Mouse (Mus musculus) heart, embryonic 16.5 days (tissue): ENCODE data around the gene Rbfox1. TPM values are rescaled to one million over a fixed set of nuclear protein-coding genes. Genes with fewer than 3 reads are reported as not detected.

Experiments used
- ATAC-seq: fragments of 200-750 bp; cut with Nextera tagmentation; replicated peaks from 2 replicates; pipeline ENCODE4 v1.8.0; 2017; ENCODE audit warnings: moderate number of reproducible peaks; ENCODE audit not compliant: insufficient read depth, low FRiP score; ENCODE audit errors: extremely low read depth
- H3K27ac ChIP-seq: fragments of 300-500 bp; sonication (generic); 2 replicates; pipeline ENCODE4 v1.5.1; 2014; ENCODE audit warnings: mild to moderate bottlenecking, low read length, control low read depth, moderate library complexity
- H3K27me3 ChIP-seq: fragments of 300-500 bp; sonication (generic); 2 replicates; pipeline ENCODE4 v1.6.1; 2014; ENCODE audit warnings: low read length, mixed read lengths; ENCODE audit not compliant: control insufficient read depth, insufficient read depth
- H3K36me3 ChIP-seq: fragments of 300-500 bp; sonication (generic); 2 replicates; pipeline ENCODE4 v1.6.1; 2014; ENCODE audit not compliant: control insufficient read depth, insufficient read depth
- H3K4me1 ChIP-seq: fragments of 300-500 bp; sonication (generic); 2 replicates; pipeline ENCODE4 v1.6.1; 2014; ENCODE audit warnings: low read length, mixed read lengths; ENCODE audit not compliant: control insufficient read depth, insufficient read depth
- H3K4me2 ChIP-seq: fragments of 300-500 bp; sonication (generic); 2 replicates; pipeline ENCODE4 v1.6.1; 2014; ENCODE audit warnings: low read depth, mild to moderate bottlenecking, control low read depth, low read length
- H3K4me3 ChIP-seq: fragments of 300-500 bp; sonication (generic); 2 replicates; pipeline ENCODE4 v1.5.1; 2014; ENCODE audit warnings: mild to moderate bottlenecking, control low read depth, low read length
- H3K9ac ChIP-seq: fragments of 300-500 bp; sonication (generic); 2 replicates; pipeline ENCODE4 v1.6.1; 2014; ENCODE audit warnings: low read length, control low read depth
- H3K9me3 ChIP-seq: fragments of 300-500 bp; sonication (generic); replicated peaks from 2 replicates; pipeline ENCODE4 v1.6.1; 2016; ENCODE audit warnings: low read length; ENCODE audit not compliant: control insufficient read depth
- WGBS: fragments of 180-500 bp; shearing (Covaris S2); extraction: QIAGEN DNeasy Blood & Tissue Kit; methylation state at CpG from one replicate; pipeline ENCODE4 v1.1.7; 2014; 5-methylcytosine and 5-hydroxymethylcytosine counted together
- polyA plus RNA-seq: library from polyadenylated mRNA; unstranded; fragments of >200 nt; fragmentation: Nextera tagmentation; extraction: Ambion mirVana; gene quantifications from 2 replicates; pipeline ENCODE4 v1.2.1, GENCODE M21; 2015

The Rbfox1 gene
- polyA plus RNA-seq, 1 experiment from 2014 or later, result 5.9 TPM

- Histone ChIP-seq H3K9ac (no peak overlapping the region), H3K36me3 (no peaks in the 10 kb centered on the region), H3K27me3 (no peaks in the 10 kb centered on the region), H3K4me3 (no peak overlapping the region), H3K27ac (no peak overlapping the region), H3K9me3 (no peaks in the 10 kb centered on the region), H3K4me1 (no peaks in the 10 kb centered on the region), H3K4me2 (no peak overlapping the region)
- WGBS, result 57% methylated on average over 5 of the region's 5 CpGs
- ATAC-seq, result no peak
Observed at GRCm38 (mm10) chr16:6784144-6784543, 899.0 kb downstream of the Rbfox1 start.

GRCm38 (mm10) chr16:6785026-6785425 is 899.9 kb downstream of the Rbfox1 start:
- Histone ChIP-seq H3K27me3 (no peaks in the 10 kb centered on the region), H3K27ac (no peak overlapping the region), H3K4me3 (no peak overlapping the region), H3K9me3 (no peaks in the 10 kb centered on the region), H3K4me1 (no peaks in the 10 kb centered on the region), H3K9ac (no peak overlapping the region), H3K36me3 (no peaks in the 10 kb centered on the region), H3K4me2 (no peak overlapping the region)
- ATAC-seq, result no peak
- WGBS, result 62% methylated on average over 4 of the region's 4 CpGs

- Histone ChIP-seq H3K36me3 (no peaks in the 10 kb centered on the region), H3K9me3 (no peaks in the 10 kb centered on the region), H3K4me3 (no peak overlapping the region), H3K9ac (no peak overlapping the region), H3K27me3 (no peaks in the 10 kb centered on the region), H3K4me2 (no peak overlapping the region), H3K27ac (no peak overlapping the region), H3K4me1 (no peaks in the 10 kb centered on the region)
- WGBS, result 65% methylated on average over 3 of the region's 3 CpGs
- ATAC-seq, result no peak
Observed at GRCm38 (mm10) chr16:6791218-6791617, 906.1 kb downstream of the Rbfox1 start.

- no peak overlapping the region for H3K9ac ChIP-seq
- H3K27ac ChIP-seq, result no peak overlapping the region
- no peaks in the 10 kb centered on the region for H3K27me3 ChIP-seq
- no peaks in the 10 kb centered on the region for H3K9me3 ChIP-seq
- H3K4me3 ChIP-seq, result no peak overlapping the region
- no peak for ATAC-seq
- H3K4me1 ChIP-seq, result no peaks in the 10 kb centered on the region
- no peak overlapping the region for H3K4me2 ChIP-seq
- no peaks in the 10 kb centered on the region for H3K36me3 ChIP-seq
- 9% methylated on average over 9 of the region's 9 CpGs for whole genome bisulfite sequencing
Observed at GRCm38 (mm10) chr16:6791655-6792054, 906.5 kb downstream of the Rbfox1 start.

GRCm38 (mm10) chr16:6806246-6806645 is 921.1 kb downstream of the Rbfox1 start:
- Histone ChIP-seq H3K27ac (no peak overlapping the region), H3K9ac (no peak overlapping the region), H3K27me3 (no peaks in the 10 kb centered on the region), H3K9me3 (no peaks in the 10 kb centered on the region), H3K4me2 (no peak overlapping the region), H3K36me3 (no peaks in the 10 kb centered on the region), H3K4me1 (no peaks in the 10 kb centered on the region), H3K4me3 (no peak overlapping the region)
- ATAC-seq, result no peak
- WGBS, result 45% methylated on average over 2 of the region's 2 CpGs

GRCm38 (mm10) chr16:6807835-6808234 is 922.7 kb downstream of the Rbfox1 start:
- Histone ChIP-seq H3K36me3 (no peaks in the 10 kb centered on the region), H3K9ac (no peak overlapping the region), H3K9me3 (no peaks in the 10 kb centered on the region), H3K27me3 (no peaks in the 10 kb centered on the region), H3K4me2 (no peak overlapping the region), H3K4me3 (no peak overlapping the region), H3K27ac (no peak overlapping the region), H3K4me1 (no peaks in the 10 kb centered on the region)
- 68% methylated on average over 2 of the region's 2 CpGs for WGBS
- ATAC-seq, result no peak

GRCm38 (mm10) chr16:6813871-6814270 is 928.7 kb downstream of the Rbfox1 start:
- Histone ChIP-seq H3K9me3 (no peaks in the 10 kb centered on the region), H3K4me3 (no peak overlapping the region), H3K27me3 (no peaks in the 10 kb centered on the region), H3K4me1 (no peaks in the 10 kb centered on the region), H3K27ac (no peak overlapping the region), H3K4me2 (no peak overlapping the region), H3K9ac (no peak overlapping the region), H3K36me3 (no peaks in the 10 kb centered on the region)
- 80% methylated on average over 3 of the region's 3 CpGs for WGBS
- no peak for ATAC-seq

GRCm38 (mm10) chr16:6821741-6822140 is 936.6 kb downstream of the Rbfox1 start:
- 46% methylated on average over 1 of the region's 1 CpGs for WGBS
- no peak for ATAC-seq
- H3K4me2 ChIP-seq, result no peak overlapping the region

GRCm38 (mm10) chr16:6829892-6830524 is 944.9 kb downstream of the Rbfox1 start:
- no peaks in the 10 kb centered on the region for H3K9me3 ChIP-seq
- ATAC-seq, result no peak
- no peak overlapping the region for H3K4me2 ChIP-seq
- H3K27me3 ChIP-seq, result no peaks in the 10 kb centered on the region
- H3K27ac ChIP-seq, result no peak overlapping the region
- no peak overlapping the region for H3K9ac ChIP-seq
- H3K4me1 ChIP-seq, result no peaks in the 10 kb centered on the region
- no peak overlapping the region for H3K4me3 ChIP-seq
- no peaks in the 10 kb centered on the region for H3K36me3 ChIP-seq
- 66% methylated on average over 6 of the region's 6 CpGs for WGBS

More at GRCm38 (mm10) chr16:6821741-6822140, 936.6 kb downstream of the Rbfox1 start:
- Histone ChIP-seq H3K9me3 (no peaks in the 10 kb centered on the region), H3K27me3 (no peaks in the 10 kb centered on the region), H3K36me3 (no peaks in the 10 kb centered on the region), H3K4me1 (no peaks in the 10 kb centered on the region), H3K9ac (no peak overlapping the region), H3K4me3 (no peak overlapping the region), H3K27ac (no peak overlapping the region)
